Mouse (Mus musculus) limb, embryonic 14.5 days (tissue): ENCODE measurements around the gene Fancb. TPM values are rescaled to one million over a fixed set of nuclear protein-coding genes. Genes with fewer than 3 reads are reported as not detected.

ENCODE experiments used
- ATAC-seq: fragments of 200-750 bp; cut with Nextera tagmentation; 2 replicates; pipeline ENCODE4 v1.8.0; 2017; ENCODE audit warnings: low read depth, moderate number of reproducible peaks, moderate TSS enrichment; ENCODE audit not compliant: low FRiP score
- DNase-seq: peaks from one replicate; pipeline ENCODE4 v3.0.0-alpha.2; 2015; ENCODE audit warnings: low spot score
- H3K27ac ChIP-seq: fragments of 300-500 bp; sonication (generic); replicated peaks from 2 replicates; pipeline ENCODE4 v1.5.1; 2014; ENCODE audit warnings: low read depth, mild to moderate bottlenecking, low read length, moderate library complexity, mixed read lengths
- H3K27me3 ChIP-seq: fragments of 300-500 bp; sonication (generic); 2 replicates; pipeline ENCODE4 v1.6.1; 2014; ENCODE audit warnings: low read length, mixed read lengths; ENCODE audit not compliant: control insufficient read depth, insufficient read depth
- H3K36me3 ChIP-seq: fragments of 300-500 bp; sonication (generic); 2 replicates; pipeline ENCODE4 v1.6.1; 2014; ENCODE audit warnings: mild to moderate bottlenecking, low read length, moderate library complexity, mixed read lengths; ENCODE audit not compliant: control insufficient read depth, insufficient read depth
- H3K4me1 ChIP-seq: fragments of 300-500 bp; sonication (generic); 2 replicates; pipeline ENCODE4 v1.6.1; 2014; ENCODE audit warnings: antibody characterized with exemption, low read length, mixed read lengths; ENCODE audit not compliant: control insufficient read depth, insufficient read depth
- H3K4me2 ChIP-seq: fragments of 300-500 bp; sonication (generic); replicated peaks from 2 replicates; pipeline ENCODE4 v1.6.1; 2014; ENCODE audit warnings: low read depth, mild to moderate bottlenecking, low read length, moderate library complexity; ENCODE audit not compliant: severe bottlenecking
- H3K4me3 ChIP-seq: fragments of 300-500 bp; sonication (generic); replicated peaks from 2 replicates; pipeline ENCODE4 v1.5.1; 2014; ENCODE audit warnings: low read length
- H3K9ac ChIP-seq: fragments of 300-500 bp; sonication (generic); 2 replicates; pipeline ENCODE4 v1.6.1; 2014; ENCODE audit warnings: mild to moderate bottlenecking, low read depth, low read length, moderate library complexity; ENCODE audit not compliant: severe bottlenecking
- H3K9me3 ChIP-seq: fragments of 300-500 bp; sonication (generic); 2 replicates; pipeline ENCODE4 v1.6.1; 2016; ENCODE audit warnings: low read length; ENCODE audit not compliant: control insufficient read depth
- POLR2A ChIP-seq: fragments of 200-500 bp; IDR thresholded peaks from 2 replicates; pipeline ENCODE4 v1.8.0; 2012; ENCODE audit warnings: inconsistent platforms, mild to moderate bottlenecking, moderate library complexity, borderline replicate concordance; ENCODE audit not compliant: insufficient read depth, insufficient read length; ENCODE audit errors: extremely low read depth
- WGBS: fragments of 180-500 bp; shearing (Covaris S2); extraction: QIAGEN DNeasy Blood & Tissue Kit; methylation state at CpG from one replicate; pipeline ENCODE4 v1.1.7; 2014; 5-methylcytosine and 5-hydroxymethylcytosine counted together
- polyA plus RNA-seq, 2 experiments: library from polyadenylated mRNA; depleted of rRNA in 1 of 2; stranded (reverse) in 1 of 2; unstranded in 1 of 2; fragments of >200 nt; fragmentation: Nextera tagmentation in 1 of 2; extraction: Ambion mirVana in 1 of 2; gene quantifications; 2 replicates each; pipeline versions ENCODE4 v1.2.1 to v1.2.3; 2012 to 2014

The Fancb gene
- polyA plus RNA-seq, 2 experiments = 7.1 to 8.8 TPM

DNA sequence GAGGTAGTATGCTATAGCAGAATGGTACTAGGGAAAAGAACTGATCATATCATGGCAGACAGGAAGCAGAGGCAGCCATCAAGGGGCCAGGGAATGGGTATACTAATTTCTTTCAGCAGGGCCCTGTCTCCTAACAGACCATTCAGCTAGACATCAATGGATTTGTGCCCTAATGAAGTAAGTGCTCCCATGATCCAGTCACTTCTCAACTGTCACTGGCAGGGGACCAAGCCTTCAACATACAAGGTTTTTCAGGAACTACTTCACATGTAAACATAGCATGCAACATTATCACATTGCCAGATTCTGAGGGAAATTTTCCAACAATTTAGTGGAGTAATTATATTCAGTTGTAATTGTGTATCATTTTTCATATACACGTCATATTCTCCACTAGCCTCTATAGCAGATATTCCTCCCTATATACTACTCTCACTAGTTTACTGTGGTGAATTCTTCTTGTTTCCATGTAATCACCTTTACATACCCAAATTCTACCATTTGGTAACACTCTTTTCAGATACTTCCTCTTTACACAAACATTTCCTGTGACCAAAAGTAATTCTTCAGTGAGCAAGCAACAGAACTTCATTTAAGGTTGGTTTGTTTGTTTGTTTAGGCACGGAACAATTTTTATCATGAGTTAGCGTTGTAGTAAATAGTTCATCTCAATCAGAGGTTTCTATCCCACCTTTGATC lies 14.5 kb upstream of the Fancb start:
- Histone ChIP-seq H3K4me3 (no peak overlapping the region), H3K36me3 (no peaks in the 10 kb centered on the region; the same call in 1 of the 2 replicates), H3K27me3 (no peaks in the 10 kb centered on the region), H3K9me3 (no peaks in the 10 kb centered on the region), H3K27ac (no peak overlapping the region), H3K4me2 (no peak overlapping the region), H3K4me1 (no peaks in the 10 kb centered on the region), H3K9ac (no peak overlapping the region)
- no peak for DNase-seq
- WGBS = 91% methylated on average over 3 of the region's 3 CpGs
- ATAC-seq = no peak
- no peak for TF ChIP-seq POLR2A

DNA sequence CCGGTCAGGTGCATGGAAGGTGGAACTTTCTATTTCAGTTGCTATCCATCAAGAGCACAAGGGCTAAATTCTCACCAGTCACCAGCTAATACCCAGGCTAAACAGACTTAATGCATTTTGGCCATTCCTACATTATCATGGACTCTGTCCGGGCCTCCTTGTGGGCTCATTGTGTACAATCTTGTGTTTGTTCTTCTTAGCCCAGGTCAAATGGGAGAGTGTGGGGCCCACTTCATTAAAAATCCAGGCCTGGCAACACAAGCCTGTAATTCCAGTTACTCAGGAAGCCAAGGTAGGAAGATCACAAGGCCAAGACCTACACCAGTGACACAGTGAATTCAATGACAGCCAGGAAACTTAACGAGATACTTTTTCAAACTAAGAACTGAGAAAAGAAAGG lies 9.2 kb upstream of the Fancb start:
- no peak for DNase-seq
- ATAC-seq = no peak
- H3K27ac ChIP-seq = no peak overlapping the region
- 83% methylated on average over 3 of the region's 3 CpGs for WGBS
- H3K9ac ChIP-seq = no peak overlapping the region
- no peaks in the 10 kb centered on the region for H3K4me1 ChIP-seq
- H3K27me3 ChIP-seq = no peaks in the 10 kb centered on the region
- H3K36me3 ChIP-seq = peaks cover 2% of the 10 kb centered on the region; the same call in 1 of the 2 replicates
- H3K4me2 ChIP-seq = no peak overlapping the region
- H3K9me3 ChIP-seq = no peaks in the 10 kb centered on the region
- no peak overlapping the region for H3K4me3 ChIP-seq
- TF ChIP-seq POLR2A = no peak

DNA sequence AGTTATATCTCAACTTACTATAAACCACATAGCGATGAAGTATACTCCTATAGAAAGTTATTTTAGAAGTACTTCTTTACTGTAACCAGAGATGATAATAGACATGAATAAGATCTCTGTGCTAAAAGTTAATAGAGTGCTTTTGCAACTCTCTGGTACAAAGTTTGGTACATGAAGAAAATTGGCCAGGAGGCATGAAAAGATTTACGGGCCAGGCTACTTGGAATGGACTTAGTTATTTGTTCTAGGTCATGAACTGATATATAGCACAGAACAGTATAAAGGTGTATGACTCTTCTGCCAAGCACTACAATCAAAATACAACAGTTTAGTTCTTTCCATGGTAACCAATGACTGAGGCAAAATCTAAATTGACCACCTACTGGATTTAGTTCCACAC lies 1.5 kb upstream of the Fancb start:
- H3K9me3 ChIP-seq = no peaks in the 10 kb centered on the region

DNA sequence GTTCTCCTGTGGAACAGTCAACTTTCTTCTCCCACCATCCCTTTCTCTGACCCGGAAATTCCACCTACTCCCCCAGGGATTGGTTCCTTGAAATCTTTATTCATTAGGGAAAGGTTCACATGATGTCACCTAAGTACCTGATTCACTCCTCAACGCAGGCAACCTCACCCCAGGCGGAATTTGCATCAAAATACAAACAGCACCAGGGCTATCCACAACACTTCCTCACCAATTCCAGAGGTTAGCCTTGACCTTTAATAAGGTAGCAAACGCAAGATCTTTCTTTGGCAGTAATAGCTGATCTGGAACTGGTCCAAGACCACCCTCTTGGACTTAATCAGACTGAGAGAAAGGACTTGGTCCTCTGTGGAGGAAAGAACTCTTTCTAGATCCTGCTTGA lies 22.7 kb downstream of the Fancb start:
- H3K9me3 ChIP-seq = no peaks in the 10 kb centered on the region
- no peaks in the 10 kb centered on the region for H3K4me1 ChIP-seq
- TF ChIP-seq POLR2A = no peak
- no peak overlapping the region for H3K9ac ChIP-seq
- no peak overlapping the region for H3K27ac ChIP-seq
- WGBS = 34% methylated on average over 4 of the region's 4 CpGs
- no peak overlapping the region for H3K4me3 ChIP-seq
- no peak for ATAC-seq
- no peak for DNase-seq
- H3K27me3 ChIP-seq = no peaks in the 10 kb centered on the region
- H3K4me2 ChIP-seq = no peak overlapping the region
- H3K36me3 ChIP-seq = no peaks in the 10 kb centered on the region

More for the DNA sequence above, 1.5 kb upstream of the Fancb start:
- H3K9ac ChIP-seq = no peak overlapping the region
- no peaks in the 10 kb centered on the region for H3K27me3 ChIP-seq
- H3K4me2 ChIP-seq = peak overlapping the region; percentile 51
- WGBS = 91% methylated on average over 2 of the region's 2 CpGs
- H3K27ac ChIP-seq = no peak overlapping the region
- no peak overlapping the region for H3K4me3 ChIP-seq
- peaks cover 4% of the 10 kb centered on the region; the same call in 1 of the 2 replicates for H3K4me1 ChIP-seq
- ATAC-seq (no peak), DNase-seq (no peak)
- no peaks in the 10 kb centered on the region for H3K36me3 ChIP-seq
- TF ChIP-seq POLR2A = no peak

DNA sequence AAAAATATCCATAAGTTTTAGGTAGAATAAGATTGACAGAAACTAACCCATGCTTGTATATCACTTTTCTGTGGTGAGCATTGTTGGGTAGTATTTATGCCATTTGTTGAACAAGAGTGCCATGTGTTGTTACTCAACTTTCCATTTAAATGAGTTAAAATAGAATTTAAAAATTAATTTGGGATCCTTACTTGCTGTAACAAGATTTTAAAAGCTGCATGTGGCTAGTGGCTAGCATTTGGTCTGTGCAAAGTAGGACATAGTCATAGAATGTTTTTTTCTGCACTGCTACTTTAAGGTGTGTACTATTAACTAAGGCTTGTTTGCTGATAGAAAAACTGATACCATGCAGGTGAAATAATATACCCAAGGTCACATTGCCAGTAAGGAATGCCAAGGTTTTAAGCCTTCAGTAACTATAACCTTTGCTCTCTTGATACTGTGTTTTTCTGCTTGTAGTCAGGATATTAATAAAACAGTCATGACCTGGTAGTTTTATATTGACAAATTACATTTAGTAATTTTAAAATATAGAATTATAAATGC lies 24.5 kb downstream of the Fancb start, which contains the start of gene Gm17604:
TSS of gene Gm17604 (minus strand) at position 51 of the 546 bp plus-strand sequence.
- no peak within 1 kb of the TSS for H3K4me2 ChIP-seq
- no peaks in the 10 kb centered on the region for H3K9me3 ChIP-seq
- H3K9ac ChIP-seq = no peak within 1 kb of the TSS
- H3K27ac ChIP-seq = no peak within 1 kb of the TSS
- no peaks in the 10 kb centered on the region for H3K4me1 ChIP-seq
- no peak for TF ChIP-seq POLR2A
- no peaks in the 10 kb centered on the region for H3K36me3 ChIP-seq
- no peak within 1 kb of the TSS for H3K4me3 ChIP-seq
- ATAC-seq (no peak), DNase-seq (no peak)
- H3K27me3 ChIP-seq = no peaks in the 10 kb centered on the region

Other genes starting within 250 kb of the Fancb start
- gene Mospd2, start 217 bp upstream of the Fancb start, polyA plus RNA-seq (2012; rRNA removed) = 18.3 and 20.8 TPM in 2 replicates
- gene Mospd2, start 217 bp upstream of the Fancb start, polyA plus RNA-seq (2014; fragmentation: Nextera tagmentation; extraction: Ambion mirVana) = 20.7 and 21.5 TPM in 2 replicates
- gene Gm17604, start 24.2 kb downstream of the Fancb start, polyA plus RNA-seq (2012; rRNA removed) = not detected in 2 replicates
- not detected in 2 replicates for gene Gm17604, start 24.2 kb downstream of the Fancb start, polyA plus RNA-seq (2014; fragmentation: Nextera tagmentation; extraction: Ambion mirVana)